Mouse (Mus musculus) adrenal gland (tissue): ENCODE results near the gene Sncb.
"Not testable (repeated sequence)": the region's sequence is repeated elsewhere in the genome, so short reads cannot be mapped to it uniquely, and the experiment has no call there.

Experiments used
- intact Hi-C: fragments of 180-260 bp; cut with DNase I; formaldehyde crosslinking; loops from one replicate; pipeline ENCODE4 v1.15.1; 2025
- long read RNA-seq, 2 experiments: library from polyadenylated mRNA; unstranded; transcript quantifications; one replicate each; pipeline ENCODE4 v2.0.0; 2020; ENCODE audit warnings: borderline replicate concordance in 1 of 2; ENCODE audit not compliant: insufficient replicate concordance in 1 of 2

Sncb gene
- long read RNA-seq, experiment 1 = 0 reads
- long read RNA-seq, experiment 2 = 0 reads

GRCm38 (mm10) chr13:54766192-54766768 is at the start of gene Sncb:
Gene Sncb (minus strand): TSS chr13:54766595.
- intact Hi-C loops = no loop called here

GRCm38 (mm10) chr13:54813381-54813780 is 47.0 kb upstream of the Sncb start:
- intact Hi-C loops = no loop called here

- intact Hi-C loops = no loop called here
These were observed 45.1 kb upstream of the Sncb start for GRCm38 (mm10) chr13:54811476-54811875.

- intact Hi-C loops = no loop called here
These were observed 41.7 kb upstream of the Sncb start for GRCm38 (mm10) chr13:54808067-54808466.

GRCm38 (mm10) chr13:54806434-54806976 is 40.1 kb upstream of the Sncb start:
- intact Hi-C loops = no loop called here

GRCm38 (mm10) chr13:54805134-54805838 is 38.9 kb upstream of the Sncb start:
- intact Hi-C loops = no loop called here

GRCm38 (mm10) chr13:54803010-54803409 is 36.6 kb upstream of the Sncb start:
- intact Hi-C loops = no loop called here

- intact Hi-C loops = no loop called here
These were observed 33.8 kb upstream of the Sncb start for GRCm38 (mm10) chr13:54800206-54800605.

- intact Hi-C loops = loop anchor here (1.0 to 5.0 kb wide), 3 partner anchors 168 to 379 kb away; no protein-coding TSS in a partner anchor
These were observed 33.3 kb upstream of the Sncb start for GRCm38 (mm10) chr13:54799701-54800100.

- intact Hi-C loops = loop anchor here (1.0 to 5.0 kb wide), 3 partner anchors 169 to 380 kb away; no protein-coding TSS in a partner anchor
These were observed 32.3 kb upstream of the Sncb start for GRCm38 (mm10) chr13:54798740-54799139.

GRCm38 (mm10) chr13:54797861-54798643 is 31.7 kb upstream of the Sncb start:
- intact Hi-C loops = loop anchor here (2.0 to 5.0 kb wide), 2 partner anchors 169 to 381 kb away; no protein-coding TSS in a partner anchor

GRCm38 (mm10) chr13:54797356-54797755 is 31.0 kb upstream of the Sncb start:
- intact Hi-C loops = loop anchor here (5.0 kb wide), 1 partner anchor 170 kb away; no protein-coding TSS in a partner anchor

- intact Hi-C loops = loop anchor here (5.0 kb wide), 1 partner anchor 172 kb away; no protein-coding TSS in a partner anchor
These were observed 28.4 kb upstream of the Sncb start for GRCm38 (mm10) chr13:54794843-54795242.

- intact Hi-C loops = no loop called here
These were observed 27.7 kb upstream of the Sncb start for GRCm38 (mm10) chr13:54794002-54794577.

GRCm38 (mm10) chr13:54792259-54793230 is 26.1 kb upstream of the Sncb start:
- intact Hi-C loops = no loop called here

GRCm38 (mm10) chr13:54789561-54790397 is 23.4 kb upstream of the Sncb start:
- intact Hi-C loops = no loop called here

GRCm38 (mm10) chr13:54788740-54789560 is 22.6 kb upstream of the Sncb start, which contains the start of gene Tspan17:
Gene Tspan17 (plus strand): TSS chr13:54789377.
- intact Hi-C loops = no loop called here

- intact Hi-C loops = not testable (repeated sequence)
These were observed 21.2 kb upstream of the Sncb start for GRCm38 (mm10) chr13:54787591-54787990.
